Mouse (Mus musculus) megakaryocyte, embryonic 14.5 days (primary cell): ENCODE data around the gene Usp28. TPM values are rescaled to one million over a fixed set of nuclear protein-coding genes. Genes with fewer than 3 reads are reported as not detected.

ENCODE experiments used
- H3K27me3 ChIP-seq: replicated peaks from 2 replicates; pipeline ENCODE3; 2012; ENCODE audit warnings: inconsistent platforms
- H3K36me3 ChIP-seq: replicated peaks from 2 replicates; pipeline ENCODE3; 2012; ENCODE audit warnings: low read length, inconsistent platforms, mixed read lengths
- H3K4me1 ChIP-seq: 2 replicates; pipeline ENCODE4 v1.6.1; 2012; ENCODE audit warnings: inconsistent platforms
- H3K4me3 ChIP-seq: replicated peaks from 2 replicates; pipeline ENCODE3; 2012; ENCODE audit warnings: moderate library complexity, mild to moderate bottlenecking, inconsistent platforms
- H3K9me3 ChIP-seq: 2 replicates; pipeline ENCODE4 v1.6.1; 2012; ENCODE audit warnings: inconsistent platforms
- FLI1 ChIP-seq: IDR thresholded peaks from 2 replicates; pipeline ENCODE4 v1.6.1; 2012; ENCODE audit warnings: low read length, inconsistent platforms, mixed read lengths
- GATA1 ChIP-seq: IDR thresholded peaks from 3 replicates; pipeline ENCODE4 v1.6.1; 2012; ENCODE audit warnings: mixed read lengths, low read length, inconsistent platforms, borderline replicate concordance
- polyA plus RNA-seq: library from polyadenylated mRNA; stranded (reverse); fragments of >175 nt; gene quantifications from 2 replicates; pipeline ENCODE4 v1.2.3, GENCODE M21; 2012; ENCODE audit warnings: low replicate concordance; ENCODE audit not compliant: insufficient read depth

Usp28 gene
- polyA plus RNA-seq, 1 experiment, result 0.96 TPM

GRCm38 (mm10) chr9:49087317-49087716, 102.1 kb downstream of the Usp28 start:
- no peak for TF ChIP-seq GATA1
- TF ChIP-seq FLI1, result no peak
- H3K27me3 ChIP-seq, result no peaks in the 10 kb centered on the region

More at GRCm38 (mm10) chr9:49087317-49087716, 102.1 kb downstream of the Usp28 start:
- Histone ChIP-seq H3K9me3 (no peaks in the 10 kb centered on the region), H3K36me3 (peaks cover 9% of the 10 kb centered on the region), H3K4me3 (no peak overlapping the region), H3K4me1 (peaks cover 5% of the 10 kb centered on the region)

Other genes starting within 250 kb of the Usp28 start
- 1.00 and 1.8 TPM in 2 replicates for gene Zbtb16, start 149.2 kb upstream of the Usp28 start, polyA plus RNA-seq
- gene Htr3a, start 74.3 kb upstream of the Usp28 start, polyA plus RNA-seq, result not detected in 2 replicates
- gene Htr3b, start 20.4 kb upstream of the Usp28 start, polyA plus RNA-seq, result not detected in 2 replicates
- gene Zw10, start 70.2 kb downstream of the Usp28 start, polyA plus RNA-seq, result 1.1 TPM in 1 of 2 replicates, not detected in the other
- not detected in 2 replicates for gene Tmprss5, start 95.9 kb downstream of the Usp28 start, polyA plus RNA-seq